Mouse (Mus musculus) G1E (cell line): ENCODE measurements around the gene Tmco4.

ENCODE experiments used
- CTCF ChIP-seq: IDR thresholded peaks from 2 replicates; pipeline ENCODE4 v1.5.1; 2012; ENCODE audit warnings: low read depth, low read length, inconsistent platforms, mixed read lengths
- POLR2AphosphoS5 ChIP-seq: IDR thresholded peaks from 2 replicates; pipeline ENCODE4 v1.6.1; 2012; ENCODE audit warnings: low read depth, low read length, inconsistent platforms; ENCODE audit not compliant: insufficient replicate concordance

- TF ChIP-seq CTCF (no peak), POLR2AphosphoS5 (no peak)
Measured at GRCm38 (mm10) chr4:139048518-139048917, 75.8 kb downstream of the Tmco4 start.
